Mouse (Mus musculus): ENCODE measurements around the gene Pomp.

The Pomp gene

DNA sequence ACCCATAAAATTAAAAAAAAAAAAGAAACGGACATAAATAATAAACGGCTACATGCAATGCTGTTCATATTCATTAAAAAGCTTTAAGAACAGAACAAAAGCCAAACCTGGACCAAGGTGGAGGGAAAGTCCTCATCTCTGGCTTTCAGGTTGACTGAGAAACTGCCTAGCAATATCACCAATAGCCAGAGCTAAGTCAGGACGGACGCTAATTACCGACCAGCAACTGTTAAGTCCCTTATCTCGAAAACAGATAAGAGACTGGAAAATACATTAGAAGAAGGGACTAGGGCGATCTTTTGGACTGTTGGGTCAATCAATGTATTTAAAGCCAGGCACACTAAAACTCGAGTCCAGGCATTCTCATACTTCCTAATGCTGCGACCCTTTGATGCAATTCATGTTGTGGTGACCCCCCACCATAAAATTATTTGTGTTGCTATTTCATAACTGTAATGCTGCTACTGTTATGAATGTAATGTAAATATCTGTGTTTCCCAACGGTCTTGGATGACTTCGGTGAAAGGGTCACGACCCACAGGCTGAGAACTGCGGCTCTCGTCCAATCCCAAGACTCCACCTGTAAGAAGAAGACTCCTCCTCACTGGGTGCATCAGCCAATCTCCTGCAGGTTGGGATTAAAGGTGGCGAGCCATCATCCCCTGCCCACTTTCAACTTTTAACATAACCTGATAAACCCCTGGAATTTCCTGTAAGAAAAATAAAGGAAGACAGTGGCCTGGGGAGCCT is 41.9 kb downstream of the Pomp start:
- no peak for DNase-seq (ENCODE audit: low read depth, low spot score)

DNA sequence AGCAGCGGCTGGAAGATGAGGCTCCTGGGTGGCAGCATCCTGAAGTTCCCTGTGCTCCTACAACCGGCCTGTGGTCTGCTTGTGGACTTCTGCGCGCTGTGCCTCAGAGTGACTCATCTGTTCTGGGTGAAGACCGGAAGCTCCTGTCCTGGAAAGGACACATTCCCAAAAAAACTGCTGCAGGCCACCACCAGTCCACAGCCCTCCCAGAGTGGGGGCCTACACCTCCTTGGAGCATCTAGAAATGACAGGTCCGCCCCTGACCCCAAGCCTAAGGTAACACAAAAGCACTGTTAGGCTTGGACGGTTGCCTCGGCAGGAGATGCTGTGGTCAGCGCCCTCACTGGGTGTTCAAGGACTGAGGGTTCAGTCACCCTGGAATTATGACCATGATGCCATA is 42.9 kb downstream of the Pomp start:
- no peak for DNase-seq (ENCODE audit: low read depth, low spot score)

DNA sequence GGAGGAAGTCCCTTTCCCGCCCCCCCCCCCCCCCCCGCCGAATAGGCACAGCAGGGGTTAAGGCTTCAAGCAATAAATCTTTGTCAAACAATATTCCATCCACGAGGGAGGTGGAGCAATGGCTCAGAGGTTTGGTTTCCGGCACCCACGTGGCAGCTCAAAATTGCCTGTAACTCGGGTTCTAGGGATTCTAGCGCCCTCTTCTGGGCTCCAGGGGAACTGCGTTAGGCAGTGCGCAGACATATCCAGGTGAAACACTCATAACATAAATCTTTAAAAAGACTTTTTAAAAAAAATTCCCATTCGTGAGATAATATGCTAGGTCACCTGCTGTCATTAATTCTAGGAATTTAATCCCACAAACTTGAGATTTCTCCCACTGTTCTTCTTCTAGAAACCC is 46.9 kb downstream of the Pomp start:
- DNase-seq (ENCODE audit: low read depth, low spot score): no peak

DNA sequence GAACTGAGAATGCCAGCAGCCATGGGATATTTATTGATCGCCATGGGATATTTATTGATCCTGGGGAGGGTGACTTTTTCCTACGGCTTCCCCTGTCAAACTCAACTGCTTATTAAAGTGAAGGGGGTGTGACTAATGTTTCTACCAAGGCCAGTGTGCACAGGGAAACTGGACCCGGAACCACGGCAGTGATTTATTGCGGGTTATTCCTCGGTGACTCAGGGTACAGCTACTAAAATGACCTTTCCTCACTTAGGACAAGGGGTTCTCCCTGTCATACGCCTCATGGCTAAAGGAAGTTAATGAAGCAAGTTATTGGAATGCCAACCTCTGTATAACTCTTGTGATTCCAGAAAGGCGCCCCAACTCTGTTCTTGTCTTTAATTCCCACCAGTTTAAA is 47.6 kb downstream of the Pomp start:
- DNase-seq (ENCODE audit: low read depth, low spot score): no peak

DNA sequence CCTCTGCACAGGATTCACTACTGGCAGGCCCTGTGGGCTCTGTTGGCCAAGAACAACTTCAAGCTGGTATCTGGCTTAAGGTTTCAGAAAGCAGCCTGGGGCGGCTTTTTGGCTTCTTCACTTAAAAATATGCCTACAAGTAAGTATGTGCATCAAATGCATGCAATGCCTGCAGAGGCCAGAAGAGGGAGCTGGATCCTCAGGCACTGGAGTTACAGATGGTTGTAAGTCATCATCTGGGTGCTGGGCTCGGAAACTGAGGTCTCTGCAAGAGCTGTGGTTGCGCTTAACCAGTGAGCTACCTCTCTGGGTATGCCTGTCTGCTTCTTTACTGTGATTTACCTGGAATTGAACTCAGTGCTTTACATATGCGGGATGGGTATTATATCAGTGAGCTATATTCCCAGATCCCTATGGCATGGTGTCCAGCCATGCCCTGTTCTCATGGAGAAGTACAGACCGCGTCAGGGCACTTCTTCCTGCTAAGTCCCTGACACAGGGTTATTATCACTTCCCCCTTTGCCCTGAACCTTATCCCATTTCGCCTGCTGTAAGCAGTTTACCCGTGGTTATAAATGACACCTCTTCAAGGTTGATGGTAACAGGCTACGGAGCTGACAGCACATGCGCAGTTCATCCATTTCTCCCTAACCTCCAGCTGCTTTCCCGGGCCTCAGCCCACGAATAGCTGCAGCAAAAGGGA is 50.7 kb downstream of the Pomp start:
- DNase-seq (ENCODE audit: low read depth, low spot score): no peak

DNA sequence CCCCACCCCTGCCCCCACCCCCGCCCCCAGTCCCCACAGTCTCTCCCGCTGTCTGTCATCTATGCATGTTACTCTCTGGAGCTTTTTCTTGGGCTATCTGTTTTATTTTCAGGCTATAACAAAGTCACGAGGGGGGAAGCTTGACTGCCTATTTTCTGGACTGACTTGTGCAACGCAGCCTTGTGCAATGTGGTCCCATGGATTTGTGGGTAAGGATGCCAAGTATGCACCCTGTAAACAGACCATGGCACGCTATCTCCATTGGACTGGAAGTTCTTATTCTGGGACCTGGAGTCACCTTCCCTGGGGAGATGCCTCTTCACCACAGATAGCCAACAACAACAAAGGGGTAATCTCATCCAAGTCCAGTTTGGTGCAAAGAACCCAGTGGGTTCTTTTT is 51.5 kb downstream of the Pomp start:
- DNase-seq (ENCODE audit: low read depth, low spot score): no peak

DNA sequence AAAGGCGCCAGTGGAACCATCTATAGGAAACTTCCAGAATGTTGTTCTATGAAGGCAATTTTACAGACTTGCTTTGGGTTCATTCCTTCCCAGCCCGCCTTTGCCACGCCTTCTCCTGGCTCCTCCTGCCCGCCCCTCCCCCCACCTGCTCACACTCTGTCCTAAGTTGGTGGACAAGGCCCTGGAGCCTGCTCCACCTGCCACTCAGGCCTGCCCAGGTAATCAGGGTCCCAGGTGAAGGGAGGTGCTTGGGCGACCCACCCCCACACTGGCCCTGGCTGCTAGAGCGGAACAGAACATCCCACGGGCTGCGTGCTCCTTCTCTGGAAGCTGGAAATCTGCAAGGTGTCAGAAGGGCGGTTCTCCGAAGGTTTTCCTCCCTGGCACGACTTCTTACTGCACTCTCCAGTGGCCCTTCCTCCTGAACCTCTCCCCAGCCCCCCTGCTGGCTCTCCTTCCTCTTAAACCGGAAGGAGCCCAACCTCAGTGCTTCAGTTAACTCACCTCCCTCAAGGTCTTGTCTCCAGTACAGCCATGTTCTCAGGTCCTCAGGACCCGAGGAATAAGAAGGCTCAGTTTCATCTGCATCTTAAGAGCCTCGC is 53.1 kb downstream of the Pomp start:
- DNase-seq (ENCODE audit: low read depth, low spot score): no peak

DNA sequence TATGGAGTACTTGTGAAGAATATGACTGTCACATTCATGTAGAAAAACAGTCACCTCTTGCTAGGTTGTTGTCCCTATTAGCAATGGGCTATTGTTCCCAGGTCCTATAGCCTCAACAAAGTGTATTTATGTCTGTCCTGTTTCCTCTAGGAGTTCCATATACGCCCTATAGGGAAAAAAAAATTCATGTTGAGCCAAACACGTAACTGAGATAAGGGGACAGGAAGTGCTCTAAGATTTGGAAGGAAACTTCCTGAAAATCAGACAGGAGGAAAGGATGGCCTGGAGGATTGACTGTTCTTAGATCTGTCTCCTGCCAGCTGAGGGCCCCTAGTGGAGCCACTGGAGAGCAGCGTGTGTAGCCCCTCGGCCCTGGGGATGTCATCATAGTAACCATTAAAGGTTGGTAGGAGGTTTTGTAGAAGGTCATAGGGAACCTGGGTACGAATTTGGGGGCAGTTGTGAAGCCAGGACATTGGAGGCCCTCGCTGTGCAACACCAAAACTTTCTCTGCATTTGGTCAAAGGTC is 54.8 kb downstream of the Pomp start:
- no peak for DNase-seq (ENCODE audit: low read depth, low spot score)

DNA sequence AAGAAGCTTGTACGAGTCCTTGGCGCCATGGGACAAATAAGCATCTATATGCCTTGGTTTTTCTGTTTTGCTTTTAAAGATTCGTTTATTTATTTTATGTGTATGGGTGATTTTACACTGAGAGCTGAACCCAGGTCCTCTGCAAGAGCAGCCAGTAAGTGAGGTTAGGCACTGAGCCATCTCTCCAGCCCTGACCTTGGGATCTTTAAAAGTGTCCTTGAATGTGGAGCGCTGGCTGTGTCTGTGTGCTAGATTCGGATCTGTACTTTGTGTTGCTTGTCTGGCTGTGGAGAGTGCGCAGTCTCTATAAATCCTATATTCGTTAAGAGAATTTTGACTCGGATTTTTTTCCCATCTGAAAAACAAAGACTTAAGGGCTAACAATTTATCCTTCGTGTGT is 55.9 kb downstream of the Pomp start:
- DNase-seq (ENCODE audit: low read depth, low spot score): no peak

DNA sequence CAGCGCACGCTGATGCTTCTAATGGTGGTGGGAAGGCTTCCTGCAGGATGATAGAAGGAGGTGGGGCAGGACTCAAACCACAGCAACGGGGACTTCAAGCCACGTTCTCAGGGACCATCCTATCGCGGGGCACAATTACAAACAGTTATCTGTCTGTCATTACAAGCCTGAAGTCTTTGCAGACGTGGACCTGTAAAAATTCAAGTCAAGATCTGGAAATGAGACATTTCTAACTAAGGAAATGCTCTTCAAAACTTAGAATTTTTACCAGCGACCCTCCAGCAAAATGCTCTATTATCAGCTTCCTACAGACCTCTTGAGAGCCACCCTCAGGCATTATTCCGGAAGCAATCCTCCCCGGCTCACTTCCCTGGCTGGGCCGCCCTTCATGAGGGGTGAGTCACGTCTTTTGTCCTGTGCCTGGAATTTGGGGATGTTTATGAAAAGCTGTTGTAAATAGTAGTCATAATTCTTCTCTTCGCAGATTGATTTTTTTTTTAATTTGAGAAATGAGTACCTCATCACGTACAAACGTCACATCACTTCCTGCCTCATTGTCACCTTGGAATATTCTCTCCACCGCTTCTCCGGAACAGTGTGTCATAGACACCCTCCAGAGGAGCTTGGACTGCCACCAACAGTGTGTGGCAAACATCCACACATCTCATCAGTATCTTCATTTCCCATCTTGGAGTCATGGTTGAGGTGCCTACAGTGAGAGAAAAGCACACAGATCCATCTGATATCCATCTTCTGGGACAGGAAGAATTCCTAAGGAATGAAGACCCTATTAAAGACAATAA is 58.0 kb downstream of the Pomp start:
- peak; percentile 53 for DNase-seq (ENCODE audit: low read depth, low spot score)

DNA sequence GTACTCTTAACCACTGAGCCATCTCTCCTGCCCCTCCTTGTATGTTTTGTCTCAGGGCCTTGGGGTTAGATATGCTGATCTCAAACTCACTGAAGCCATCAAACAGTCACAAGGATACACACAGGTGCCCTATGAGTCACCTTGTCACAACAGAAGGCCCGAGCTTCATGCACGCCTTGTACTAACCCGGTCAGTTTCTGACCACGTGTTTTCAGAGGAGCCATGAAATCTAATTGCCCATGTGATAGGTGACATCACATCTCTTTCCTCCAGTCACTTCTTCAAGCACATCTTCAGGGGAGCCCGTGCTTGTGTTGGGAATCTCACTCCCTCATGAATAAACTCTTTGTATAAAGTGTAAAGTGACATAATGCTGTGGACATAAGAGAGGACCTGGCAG is 64.4 kb downstream of the Pomp start:
- no peak for DNase-seq (ENCODE audit: low read depth, low spot score)

All from 3T3-L1 (cell line).